Mouse (Mus musculus): Measurements from ENCODE around the gene Fhl3.

DNA sequence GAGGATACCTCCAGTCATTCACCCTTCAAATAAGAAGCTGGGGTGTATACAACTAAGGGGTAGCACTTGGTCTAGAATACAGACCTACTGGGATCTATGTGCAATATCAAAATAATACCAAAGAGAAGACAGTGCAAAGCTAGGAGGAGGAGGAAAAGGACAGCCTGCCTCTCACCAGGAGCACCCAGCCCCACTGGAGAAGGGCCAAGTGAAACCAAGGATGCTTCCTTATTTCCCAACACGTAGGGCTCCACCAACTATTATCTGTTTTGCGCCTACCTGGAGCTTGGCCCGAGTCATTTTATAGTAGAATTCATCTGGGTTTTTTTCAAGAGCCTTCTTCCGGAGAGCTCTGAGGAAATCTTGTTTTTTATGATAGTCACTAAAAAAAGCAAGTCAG, 17.0 kb upstream of the Fhl3 start:
- no peak for TF ChIP-seq CTCF (IDR thresholded peaks at IDR 0.05)
- no peak for TF ChIP-seq EP300 (IDR thresholded peaks at IDR 0.05)
